Mouse (Mus musculus): Measurements from ENCODE around the gene Cd22. TPM values are rescaled to one million over a fixed set of nuclear protein-coding genes. Genes with fewer than 3 reads are reported as not detected.

Gene Cd22
- polyA plus RNA-seq, 1 experiment = not detected

DNA sequence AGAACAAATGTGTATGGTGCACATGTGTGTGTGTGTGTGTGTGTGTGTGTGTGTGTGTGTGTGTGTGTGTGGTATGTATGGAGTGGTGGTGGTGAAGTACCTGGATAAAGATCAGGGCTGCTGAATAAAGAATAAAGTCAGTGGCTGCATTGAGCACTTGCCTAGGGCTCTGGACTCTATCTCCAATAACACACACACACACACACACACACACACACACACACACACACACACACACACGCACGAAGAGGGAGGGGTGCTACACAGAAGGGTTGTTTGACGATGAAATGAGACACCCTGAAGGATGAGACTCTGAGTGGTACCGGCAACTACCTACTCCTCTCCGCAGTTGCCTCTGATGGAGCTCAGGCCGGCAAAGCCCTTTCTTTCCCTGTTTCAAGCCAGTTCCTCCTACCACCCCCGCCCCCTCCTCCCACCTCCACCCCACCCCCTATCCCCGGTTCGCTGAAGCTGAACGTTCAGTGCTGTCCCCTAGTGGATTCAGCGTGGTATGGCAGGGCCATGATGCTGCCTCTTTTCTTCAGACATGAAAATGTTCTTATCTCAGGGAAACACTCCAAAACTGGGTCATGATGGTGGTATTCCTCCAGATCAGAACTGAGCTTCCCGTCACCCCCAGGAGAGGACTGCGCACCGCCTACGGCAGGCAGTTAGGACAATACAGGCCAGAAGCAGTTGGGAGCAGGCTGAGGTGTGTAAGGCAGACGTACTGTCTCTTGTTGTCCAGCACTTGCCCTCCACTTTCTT lies 20.3 kb downstream of the Cd22 start:
- no peak overlapping the region for H3ac ChIP-seq (ENCODE audit: control insufficient read depth, insufficient read length)
- no peak overlapping the region for H3K4me2 ChIP-seq (ENCODE audit: low read depth)
- H3K79me2 ChIP-seq (ENCODE audit: control insufficient read depth, insufficient read depth) = no peaks in the 10 kb centered on the region
- H3K36me3 ChIP-seq (ENCODE audit: control insufficient read depth, insufficient read depth) = no peaks in the 10 kb centered on the region
- H3K27me3 ChIP-seq (ENCODE audit: control insufficient read depth, insufficient read depth, insufficient read length) = peaks cover 58% of the 10 kb centered on the region
- no peak overlapping the region for H3K4me3 ChIP-seq
- TF ChIP-seq MYOD1 (IDR thresholded peaks at IDR 0.05; ENCODE audit: control insufficient read depth in 1 of 3, insufficient read length in 2 of 3, low read depth in 2 of 3) = no peak
- no peak for TF ChIP-seq POLR2AphosphoS2 (IDR thresholded peaks at IDR 0.05; ENCODE audit: insufficient read length, low read depth)
- TF ChIP-seq TCF12 (IDR thresholded peaks at IDR 0.05; ENCODE audit: insufficient read depth, poor library complexity, severe bottlenecking) = no peak
- TF ChIP-seq TCF3 (IDR thresholded peaks at IDR 0.05; ENCODE audit: insufficient read length, low read depth) = no peak
- TF ChIP-seq MYOG (IDR thresholded peaks at IDR 0.05; ENCODE audit: control insufficient read depth in 1 of 3, insufficient read depth in 1 of 3, insufficient read length in 2 of 3, low read depth in 2 of 3) = no peak
- TF ChIP-seq E2F4 (IDR thresholded peaks at IDR 0.05; ENCODE audit: insufficient read depth) = no peak
- TF ChIP-seq CEBPB (IDR thresholded peaks at IDR 0.05; ENCODE audit: insufficient read depth, poor library complexity, severe bottlenecking) = no peak
- TF ChIP-seq SRF (IDR thresholded peaks at IDR 0.05; ENCODE audit: control insufficient read depth, insufficient read length, low read depth) = no peak
- TF ChIP-seq REST (IDR thresholded peaks at IDR 0.05; ENCODE audit: insufficient read depth, insufficient read length) = no peak
- no peak for TF ChIP-seq MAX (IDR thresholded peaks at IDR 0.05; ENCODE audit: low read depth)
- TF ChIP-seq POLR2A (IDR thresholded peaks at IDR 0.05; ENCODE audit: insufficient read length, low read depth) = no peak
- no peak for TF ChIP-seq USF1 (IDR thresholded peaks at IDR 0.05; ENCODE audit: low read depth)

DNA sequence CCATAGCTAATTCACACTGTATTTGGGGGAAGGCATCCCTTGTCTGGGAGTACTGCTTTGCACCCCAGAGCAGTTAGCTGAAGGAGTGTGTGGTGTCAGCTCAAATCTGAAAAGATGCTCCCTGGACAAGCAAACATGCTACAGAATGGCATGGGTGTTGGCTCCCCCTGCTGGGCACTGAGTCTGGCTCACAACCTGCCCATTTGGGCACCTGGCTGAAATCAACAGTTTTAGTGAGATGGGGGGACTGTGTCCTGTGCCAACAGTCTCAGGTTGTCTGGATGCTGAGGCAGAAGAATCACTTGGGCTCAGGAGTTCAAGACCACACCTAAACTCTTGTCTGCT lies 20.9 kb downstream of the Cd22 start:
- H3K27me3 ChIP-seq (ENCODE audit: control insufficient read depth, insufficient read depth, insufficient read length) = peaks cover 63% of the 10 kb centered on the region

DNA sequence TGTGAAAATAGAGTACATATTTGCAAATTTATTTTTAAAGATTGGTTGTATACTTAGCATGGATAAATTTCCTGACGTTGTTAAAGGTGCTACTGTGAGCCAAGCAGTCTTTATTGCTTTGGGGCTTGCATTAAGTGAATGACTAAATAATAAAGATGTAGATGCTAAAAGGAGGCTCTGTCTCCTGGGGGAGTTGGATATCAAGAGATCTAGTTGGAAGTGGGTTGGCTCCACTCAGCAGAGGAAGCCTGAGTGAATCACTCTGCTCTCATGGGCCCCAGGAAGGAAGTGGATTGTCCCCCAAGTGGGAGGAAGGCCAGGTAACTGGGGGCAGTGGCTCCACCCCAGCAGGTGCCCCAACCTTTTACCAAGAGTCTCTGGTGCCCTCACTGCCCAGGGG lies 22.4 kb downstream of the Cd22 start:
- Histone ChIP-seq H3K4me2 (ENCODE audit: low read depth) (no peak overlapping the region), H3K4me3 (no peak overlapping the region), H3K27me3 (ENCODE audit: control insufficient read depth, insufficient read depth, insufficient read length) (peaks cover 61% of the 10 kb centered on the region), H3K79me2 (ENCODE audit: control insufficient read depth, insufficient read depth) (no peaks in the 10 kb centered on the region), H3K36me3 (ENCODE audit: control insufficient read depth, insufficient read depth) (no peaks in the 10 kb centered on the region), H3ac (ENCODE audit: control insufficient read depth, insufficient read length) (no peak overlapping the region)
- no peak for TF ChIP-seq MYOG (IDR thresholded peaks at IDR 0.05; ENCODE audit: control insufficient read depth in 1 of 3, insufficient read depth in 1 of 3, insufficient read length in 2 of 3, low read depth in 2 of 3)
- TF ChIP-seq MYOD1 (IDR thresholded peaks at IDR 0.05; ENCODE audit: control insufficient read depth in 1 of 3, insufficient read length in 2 of 3, low read depth in 2 of 3) = no peak
- no peak for TF ChIP-seq SRF (IDR thresholded peaks at IDR 0.05; ENCODE audit: control insufficient read depth, insufficient read length, low read depth)

More for the DNA sequence above, 20.9 kb downstream of the Cd22 start:
- Histone ChIP-seq H3K4me3 (no peak overlapping the region), H3K36me3 (ENCODE audit: control insufficient read depth, insufficient read depth) (no peaks in the 10 kb centered on the region), H3K79me2 (ENCODE audit: control insufficient read depth, insufficient read depth) (no peaks in the 10 kb centered on the region), H3ac (ENCODE audit: control insufficient read depth, insufficient read length) (no peak overlapping the region), H3K4me2 (ENCODE audit: low read depth) (no peak overlapping the region)
- TF ChIP-seq SRF (IDR thresholded peaks at IDR 0.05; ENCODE audit: control insufficient read depth, insufficient read length, low read depth) = no peak
- no peak for TF ChIP-seq MYOG (IDR thresholded peaks at IDR 0.05; ENCODE audit: control insufficient read depth in 1 of 3, insufficient read depth in 1 of 3, insufficient read length in 2 of 3, low read depth in 2 of 3)
- TF ChIP-seq MYOD1 (IDR thresholded peaks at IDR 0.05; ENCODE audit: control insufficient read depth in 1 of 3, insufficient read length in 2 of 3, low read depth in 2 of 3) = no peak
- no peak for TF ChIP-seq TCF3 (IDR thresholded peaks at IDR 0.05; ENCODE audit: insufficient read length, low read depth)
- no peak for TF ChIP-seq POLR2A (IDR thresholded peaks at IDR 0.05; ENCODE audit: insufficient read length, low read depth)
- TF ChIP-seq REST (IDR thresholded peaks at IDR 0.05; ENCODE audit: insufficient read depth, insufficient read length) = no peak
- no peak for TF ChIP-seq POLR2AphosphoS2 (IDR thresholded peaks at IDR 0.05; ENCODE audit: insufficient read length, low read depth)
- TF ChIP-seq USF1 (IDR thresholded peaks at IDR 0.05; ENCODE audit: low read depth) = no peak
- no peak for TF ChIP-seq E2F4 (IDR thresholded peaks at IDR 0.05; ENCODE audit: insufficient read depth)

DNA sequence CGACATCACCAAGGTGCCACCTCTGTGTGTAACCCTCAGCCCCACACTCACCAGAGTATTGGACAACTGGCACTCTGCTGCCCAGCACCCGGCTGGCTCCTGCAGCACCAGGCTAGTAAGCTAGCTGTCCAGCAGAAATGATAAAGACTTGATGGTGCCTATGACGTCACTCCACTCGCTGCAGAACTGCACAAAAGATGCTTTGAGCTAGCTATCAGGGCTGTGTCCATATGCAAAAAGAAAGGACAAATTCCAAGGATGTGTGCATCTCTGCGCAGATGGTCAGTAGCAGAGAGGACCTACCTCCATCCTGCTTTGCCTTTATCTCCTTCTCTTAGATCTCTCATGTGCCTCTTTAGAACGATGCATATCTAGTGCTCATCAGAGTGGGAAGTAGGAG lies 24.1 kb downstream of the Cd22 start, which contains the start of gene Ffar3:
Ffar3 (minus strand) TSS at position 101 of the 400 bp plus-strand sequence.
- Histone ChIP-seq H3ac (ENCODE audit: control insufficient read depth, insufficient read length) (no peak within 1 kb of the TSS), H3K36me3 (ENCODE audit: control insufficient read depth, insufficient read depth) (no peaks in the 10 kb centered on the region), H3K27me3 (ENCODE audit: control insufficient read depth, insufficient read depth, insufficient read length) (peaks cover 49% of the 10 kb centered on the region), H3K79me2 (ENCODE audit: control insufficient read depth, insufficient read depth) (no peaks in the 10 kb centered on the region), H3K4me3 (no peak within 1 kb of the TSS), H3K4me2 (ENCODE audit: low read depth) (no peak within 1 kb of the TSS)
- TF ChIP-seq POLR2A (IDR thresholded peaks at IDR 0.05; ENCODE audit: insufficient read length, low read depth) (no peak), MYOD1 (IDR thresholded peaks at IDR 0.05; ENCODE audit: control insufficient read depth in 1 of 3, insufficient read length in 2 of 3, low read depth in 2 of 3) (no peak)

DNA sequence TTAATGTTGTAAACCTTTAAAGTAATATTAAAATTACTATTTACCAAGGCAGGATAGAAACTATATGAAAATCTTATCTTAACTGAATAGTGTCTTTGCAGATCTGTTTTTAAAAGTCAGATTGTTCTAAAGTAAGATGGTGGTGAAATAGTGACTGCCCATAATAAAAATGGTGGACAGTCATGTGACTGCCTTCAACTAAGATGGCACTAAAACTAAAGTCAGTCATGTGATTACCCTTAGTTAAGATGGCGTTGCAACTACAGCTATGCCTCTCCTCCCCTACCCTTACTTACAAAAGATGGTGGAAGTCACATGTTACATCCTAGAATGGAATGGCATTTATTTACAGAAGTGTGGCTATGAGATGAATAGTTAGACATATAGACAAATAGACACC lies 28.7 kb downstream of the Cd22 start:
- peaks cover 29% of the 10 kb centered on the region for H3K27me3 ChIP-seq (ENCODE audit: control insufficient read depth, insufficient read depth, insufficient read length)
- H3K4me3 ChIP-seq = no peak overlapping the region
- no peak overlapping the region for H3K4me2 ChIP-seq (ENCODE audit: low read depth)

More for the DNA sequence above, 28.7 kb downstream of the Cd22 start:
- Histone ChIP-seq H3K36me3 (ENCODE audit: control insufficient read depth, insufficient read depth) (no peaks in the 10 kb centered on the region), H3K79me2 (ENCODE audit: control insufficient read depth, insufficient read depth) (no peaks in the 10 kb centered on the region), H3ac (ENCODE audit: control insufficient read depth, insufficient read length) (no peak overlapping the region)
- TF ChIP-seq MYOG (IDR thresholded peaks at IDR 0.05; ENCODE audit: control insufficient read depth in 1 of 3, insufficient read depth in 1 of 3, insufficient read length in 2 of 3, low read depth in 2 of 3) = no peak
- no peak for TF ChIP-seq MYOD1 (IDR thresholded peaks at IDR 0.05; ENCODE audit: control insufficient read depth in 1 of 3, insufficient read length in 2 of 3, low read depth in 2 of 3)
- no peak for TF ChIP-seq E2F4 (IDR thresholded peaks at IDR 0.05; ENCODE audit: insufficient read depth)
